Mouse (Mus musculus) liver, adult 2 months (tissue): ENCODE measurements around the gene Sec24b. TPM values are rescaled to one million over a fixed set of nuclear protein-coding genes. Genes with fewer than 3 reads are reported as not detected.

Source experiments
- DNase-seq: peaks from one replicate; pipeline ENCODE4 v3.0.0-alpha.2; 2011; ENCODE audit warnings: low read depth, low spot score; ENCODE audit errors: extremely low read depth
- H3K27ac ChIP-seq: fragments of 200-500 bp; replicated peaks from 2 replicates; pipeline ENCODE4 v1.5.1; 2012; ENCODE audit warnings: low read depth, mild to moderate bottlenecking, control low read depth, inconsistent platforms, low read length; ENCODE audit not compliant: insufficient read depth
- H3K27me3 ChIP-seq: fragments of 200-500 bp; 2 replicates; pipeline ENCODE4 v1.6.1; 2012; ENCODE audit warnings: mild to moderate bottlenecking, moderate library complexity, low read length, inconsistent platforms; ENCODE audit not compliant: control insufficient read depth, insufficient read depth
- H3K36me3 ChIP-seq: fragments of 200-500 bp; 2 replicates; pipeline ENCODE4 v1.6.1; 2012; ENCODE audit warnings: low read length, inconsistent platforms; ENCODE audit not compliant: control insufficient read depth, insufficient read depth
- H3K4me1 ChIP-seq: fragments of 200-500 bp; 2 replicates; pipeline ENCODE4 v1.6.1; 2011; ENCODE audit warnings: low read length; ENCODE audit not compliant: control insufficient read depth, insufficient read depth
- H3K4me3 ChIP-seq: fragments of 200-500 bp; 2 replicates; pipeline ENCODE4 v1.5.1; 2011; ENCODE audit warnings: low read depth, mild to moderate bottlenecking, control low read depth, low read length, moderate library complexity; ENCODE audit not compliant: insufficient read depth
- H3K79me2 ChIP-seq: fragments of 200-500 bp; 2 replicates; pipeline ENCODE4 v1.6.1; 2012; ENCODE audit warnings: inconsistent platforms, mild to moderate bottlenecking, low read length, moderate library complexity; ENCODE audit not compliant: control insufficient read depth, insufficient read depth
- H3K9ac ChIP-seq: fragments of 200-500 bp; 2 replicates; pipeline ENCODE4 v1.6.1; 2012; ENCODE audit warnings: low read depth, mild to moderate bottlenecking, control low read depth, inconsistent platforms, low read length
- CTCF ChIP-seq: fragments of 200-500 bp; IDR thresholded peaks from 2 replicates; pipeline ENCODE4 v1.5.1; 2011; ENCODE audit warnings: low read depth, low read length, control low read depth
- POLR2A ChIP-seq: fragments of 200-500 bp; IDR thresholded peaks from 2 replicates; pipeline ENCODE4 v1.6.1; 2011; ENCODE audit warnings: low read length, control low read depth; ENCODE audit not compliant: insufficient read depth; ENCODE audit errors: extremely low read depth
- WGBS: fragments of 180-500 bp; shearing (Covaris S2); methylation state at CpG from one replicate; pipeline ENCODE4 v1.1.7; 2018; 5-methylcytosine and 5-hydroxymethylcytosine counted together
- polyA plus RNA-seq: library from polyadenylated mRNA; depleted of rRNA; stranded (reverse); fragments of >200 nt; gene quantifications from 2 replicates; pipeline ENCODE4 v1.2.3, GENCODE M21; 2012
- total RNA-seq: library from RNA; depleted of rRNA; stranded (reverse); fragments of >200 nt; gene quantifications from 2 replicates; pipeline ENCODE4 v1.2.3, GENCODE M21; 2014

Gene Sec24b
- total and polyA plus RNA-seq, 2 experiments = 7.9 to 15.8 TPM

GRCm38 (mm10) chr3:129981756-129982155 is 79.6 kb downstream of the Sec24b start:
- no peaks in the 10 kb centered on the region for H3K4me1 ChIP-seq
- no peak for DNase-seq
- H3K27ac ChIP-seq = no peak overlapping the region
- H3K4me3 ChIP-seq = no peak overlapping the region
- H3K36me3 ChIP-seq = peaks cover 15% of the 10 kb centered on the region
- no peak overlapping the region for H3K9ac ChIP-seq
- no peaks in the 10 kb centered on the region for H3K27me3 ChIP-seq
- no peaks in the 10 kb centered on the region for H3K79me2 ChIP-seq
- WGBS = 91% methylated on average over 11 of the region's 11 CpGs
- TF ChIP-seq CTCF = no peak
- TF ChIP-seq POLR2A = no peak

DNA sequence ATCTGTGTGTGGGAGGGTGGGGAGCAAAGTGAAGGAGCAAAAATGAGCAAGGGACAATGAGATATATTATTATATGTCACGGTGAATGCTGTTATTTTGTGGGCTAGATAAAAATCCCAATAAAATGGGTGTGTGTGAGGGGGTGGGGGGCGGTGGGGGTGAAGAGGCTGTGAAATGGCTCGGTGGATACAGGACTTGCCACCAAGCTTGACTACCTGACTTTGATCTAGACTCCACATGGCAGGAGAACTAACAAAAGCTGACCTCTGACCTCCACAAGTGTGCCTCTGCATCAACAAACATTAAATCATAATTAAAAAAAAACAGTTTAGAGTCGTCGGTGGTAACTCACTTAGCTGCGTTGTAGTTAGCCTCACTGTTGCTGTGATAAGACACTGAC is 81.8 kb downstream of the Sec24b start:
- Histone ChIP-seq H3K4me3 (no peak overlapping the region), H3K4me1 (no peaks in the 10 kb centered on the region), H3K36me3 (peaks cover 9% of the 10 kb centered on the region; the same call in 1 of the 2 replicates), H3K9ac (no peak overlapping the region), H3K79me2 (no peaks in the 10 kb centered on the region), H3K27ac (no peak overlapping the region), H3K27me3 (no peaks in the 10 kb centered on the region)
- 33% methylated on average over 6 of the region's 6 CpGs for WGBS
- no peak for DNase-seq
- no peak for TF ChIP-seq POLR2A
- TF ChIP-seq CTCF = no peak

GRCm38 (mm10) chr3:129978716-129979115 is 82.6 kb downstream of the Sec24b start:
- TF ChIP-seq POLR2A (no peak), CTCF (no peak)
- no peaks in the 10 kb centered on the region for H3K79me2 ChIP-seq
- no peaks in the 10 kb centered on the region for H3K27me3 ChIP-seq
- H3K27ac ChIP-seq = no peak overlapping the region
- no peak overlapping the region for H3K9ac ChIP-seq
- peaks cover 5% of the 10 kb centered on the region; the same call in 1 of the 2 replicates for H3K36me3 ChIP-seq
- 96% methylated on average over 9 of the region's 9 CpGs for WGBS
- H3K4me1 ChIP-seq = no peaks in the 10 kb centered on the region
- DNase-seq = no peak
- H3K4me3 ChIP-seq = no peak overlapping the region

- Histone ChIP-seq H3K36me3 (no peaks in the 10 kb centered on the region), H3K9ac (no peak overlapping the region), H3K79me2 (no peaks in the 10 kb centered on the region), H3K4me3 (no peak overlapping the region), H3K4me1 (no peaks in the 10 kb centered on the region), H3K27ac (no peak overlapping the region), H3K27me3 (no peaks in the 10 kb centered on the region)
- DNase-seq = no peak
- TF ChIP-seq POLR2A = no peak
- no peak for TF ChIP-seq CTCF
- 90% methylated on average over 5 of the region's 5 CpGs for WGBS
Measured at GRCm38 (mm10) chr3:129976317-129976716, 85.0 kb downstream of the Sec24b start.

GRCm38 (mm10) chr3:129970529-129971515 is 90.5 kb downstream of the Sec24b start:
- peak; percentile 25 for DNase-seq
- Histone ChIP-seq H3K4me1 (peaks cover 4% of the 10 kb centered on the region; the same call in 1 of the 2 replicates), H3K27ac (no peak overlapping the region), H3K4me3 (no peak overlapping the region), H3K9ac (no peak overlapping the region), H3K79me2 (no peaks in the 10 kb centered on the region), H3K36me3 (no peaks in the 10 kb centered on the region), H3K27me3 (peaks cover 10% of the 10 kb centered on the region)
- WGBS = 12% methylated on average over 19 of the region's 19 CpGs
- TF ChIP-seq CTCF = no peak
- no peak for TF ChIP-seq POLR2A
